Mouse (Mus musculus) c-Kit-negative CD71-positive TER-119-positive erythroid progenitor cells, embryonic 14.5 days (primary cell): ENCODE measurements around the gene Klhl32.
"Not testable (repeated sequence)": the region's sequence is repeated elsewhere in the genome, so short reads cannot be mapped to it uniquely, and the experiment has no call there.

Experiments
- DNase-seq: peaks from one replicate; pipeline ENCODE4 v3.0.0-alpha.2; 2013; ENCODE audit warnings: low read depth, low spot score

Klhl32 gene

DNA sequence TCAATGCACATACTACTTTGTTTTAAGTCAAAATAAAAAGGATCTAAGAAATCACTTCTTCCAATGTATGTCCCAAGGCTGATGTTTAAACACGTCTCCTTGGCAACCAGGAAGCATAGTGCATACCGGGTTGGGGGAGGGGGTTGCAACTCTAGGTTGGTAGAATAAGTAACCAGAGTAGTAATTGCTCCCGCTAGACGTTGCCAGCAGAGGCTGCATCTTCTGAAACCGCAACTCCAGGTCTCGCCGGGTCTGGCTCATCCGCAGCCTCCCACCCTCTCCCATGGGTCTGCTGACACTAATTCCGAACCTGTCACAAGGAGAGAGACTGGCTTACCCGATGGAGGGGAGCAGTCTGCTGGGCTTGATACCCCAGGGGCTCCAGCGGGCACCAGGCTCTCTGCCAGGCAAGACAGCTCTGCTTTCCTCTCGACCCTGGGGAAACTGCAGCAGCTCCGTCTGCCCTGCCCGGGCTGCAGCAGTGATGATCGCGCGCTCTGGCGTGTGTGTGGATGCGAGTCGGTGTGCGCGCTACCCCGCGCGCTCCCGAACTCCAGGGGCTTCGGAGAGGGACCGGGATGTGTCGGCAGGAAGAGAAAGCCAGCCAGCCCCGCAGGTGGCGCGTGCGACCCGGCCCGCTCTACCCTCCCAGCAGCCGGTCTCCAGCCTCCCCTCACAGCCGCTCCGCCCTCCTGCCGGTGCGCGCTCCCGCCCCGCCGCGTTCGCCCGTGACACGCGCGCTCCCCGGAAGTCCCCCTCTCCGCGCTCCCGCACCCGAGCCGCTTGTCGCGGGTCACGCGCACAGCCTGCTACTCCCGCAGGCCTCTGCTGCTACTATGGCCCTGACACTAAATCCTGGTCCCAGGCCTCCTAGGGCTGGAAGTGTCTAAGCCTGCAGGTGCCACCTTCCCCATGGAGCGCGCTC is at the start of gene Klhl32:
Gene Klhl32, minus strand, starts transcription at position 724 of the 925 bp plus-strand sequence.
- no peak for DNase-seq

DNA sequence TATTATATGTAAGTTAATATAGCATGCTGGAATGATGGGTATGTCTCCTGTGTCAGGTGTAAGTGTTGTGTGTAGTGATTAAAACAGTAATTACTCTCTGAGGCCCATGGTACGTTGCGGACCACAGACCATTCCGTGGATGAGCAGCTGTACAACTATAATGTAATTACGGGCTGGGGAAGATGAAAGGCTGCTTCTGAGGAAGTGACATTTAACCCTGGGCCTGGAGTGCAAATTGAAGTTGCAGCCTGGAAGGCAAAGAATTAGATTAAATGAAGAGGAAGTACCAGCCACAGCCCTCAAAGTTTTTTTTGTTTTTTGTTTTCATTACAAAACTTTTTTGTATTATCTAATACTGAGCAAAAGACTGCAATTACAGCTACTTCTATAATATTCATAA is 48.2 kb upstream of the Klhl32 start:
- DNase-seq, result no peak

DNA sequence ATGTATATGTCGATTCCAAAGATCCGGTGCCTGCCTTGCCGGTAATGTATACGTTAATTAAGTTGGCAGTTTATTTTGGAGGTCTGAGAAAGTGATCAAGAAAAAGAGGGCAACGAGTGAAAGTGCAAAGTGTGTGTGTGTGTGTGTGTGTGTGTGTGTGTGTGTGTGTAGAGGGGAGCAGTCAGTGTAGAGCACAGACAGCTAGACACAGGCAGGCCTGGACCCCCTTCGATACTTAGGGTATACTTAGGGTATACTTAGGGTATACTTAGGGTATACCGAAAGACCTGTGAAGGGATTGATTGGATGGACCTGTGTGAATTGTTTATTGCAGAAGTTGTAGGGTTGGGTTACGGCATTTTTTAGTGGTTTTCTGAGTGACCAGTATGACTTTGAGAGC is 47.7 kb upstream of the Klhl32 start:
- no peak for DNase-seq

DNA sequence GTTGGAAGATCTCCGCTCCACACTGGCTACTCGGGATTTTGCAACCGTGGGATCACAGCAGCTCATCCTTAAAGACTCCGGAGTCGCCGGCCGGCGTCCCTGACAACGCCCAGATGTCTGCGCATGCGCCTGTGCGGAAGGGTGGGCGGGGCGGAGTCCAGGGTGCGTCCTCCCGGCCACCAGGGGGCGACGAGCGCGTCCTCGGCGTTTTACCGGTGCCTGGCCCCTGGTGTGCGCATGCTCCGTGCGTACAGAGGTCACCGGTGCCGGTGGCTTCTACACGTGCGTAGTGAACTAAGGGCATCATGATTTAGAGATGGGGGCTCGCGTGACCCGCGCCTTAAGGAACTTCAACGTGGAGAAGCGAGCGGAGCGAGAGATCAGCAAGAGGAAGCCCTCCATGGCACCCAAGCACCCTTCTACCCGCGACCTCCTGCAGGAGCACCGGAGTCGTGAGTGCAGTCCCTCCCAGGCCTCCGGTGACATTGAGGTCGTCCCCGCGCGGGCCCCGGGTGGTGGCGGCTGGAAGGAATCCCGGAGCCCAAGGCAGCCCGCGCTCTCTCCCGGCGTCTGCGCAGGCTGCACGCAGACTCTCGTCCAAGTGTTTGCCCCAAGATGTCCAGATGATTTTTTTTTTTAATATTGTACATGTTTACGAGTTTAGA is 47.1 kb upstream of the Klhl32 start, which contains the start of gene Ndufaf4:
Gene Ndufaf4, plus strand, starts transcription at position 233 of the 665 bp plus-strand sequence.
- DNase-seq, result peak; percentile 90

DNA sequence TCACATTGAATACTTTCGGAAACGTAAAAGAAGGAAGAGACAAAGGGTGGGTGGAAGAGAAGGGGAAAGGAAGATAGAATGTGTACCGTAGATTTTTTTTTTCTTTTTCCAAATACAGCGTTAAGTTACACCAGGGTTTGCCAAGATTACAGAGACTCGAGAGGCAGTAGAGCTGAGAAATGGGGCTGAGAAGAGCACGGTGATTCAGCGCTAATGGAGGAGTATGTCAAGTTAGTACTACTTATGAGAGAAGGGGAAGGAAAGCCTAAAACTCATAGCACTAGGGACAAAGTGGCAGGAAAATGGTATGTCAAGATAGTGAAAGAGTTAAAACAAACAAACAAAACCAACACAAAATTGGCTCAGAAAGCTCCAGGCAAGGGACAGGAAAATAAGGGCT is 46.4 kb upstream of the Klhl32 start:
- DNase-seq, result peak; percentile 42

DNA sequence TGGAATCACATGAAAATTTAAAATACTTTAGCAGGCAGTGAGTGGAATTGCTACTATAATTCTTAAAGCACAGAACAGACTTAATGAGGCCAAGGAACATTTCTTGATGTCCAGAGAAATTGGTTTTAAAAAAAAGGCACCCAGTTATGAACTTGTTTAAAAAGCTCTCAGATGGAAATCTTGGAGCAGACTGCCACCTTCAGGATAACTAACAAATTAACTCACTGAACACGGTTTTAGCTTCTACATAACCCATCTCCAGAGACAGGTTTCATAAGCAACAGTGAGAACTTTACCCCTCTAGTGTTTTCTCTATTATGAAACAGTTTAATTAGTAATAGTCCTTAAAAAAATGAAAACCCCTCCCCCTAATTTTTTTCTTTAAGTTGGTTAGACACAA is 45.9 kb upstream of the Klhl32 start:
- peak; percentile 30 for DNase-seq

DNA sequence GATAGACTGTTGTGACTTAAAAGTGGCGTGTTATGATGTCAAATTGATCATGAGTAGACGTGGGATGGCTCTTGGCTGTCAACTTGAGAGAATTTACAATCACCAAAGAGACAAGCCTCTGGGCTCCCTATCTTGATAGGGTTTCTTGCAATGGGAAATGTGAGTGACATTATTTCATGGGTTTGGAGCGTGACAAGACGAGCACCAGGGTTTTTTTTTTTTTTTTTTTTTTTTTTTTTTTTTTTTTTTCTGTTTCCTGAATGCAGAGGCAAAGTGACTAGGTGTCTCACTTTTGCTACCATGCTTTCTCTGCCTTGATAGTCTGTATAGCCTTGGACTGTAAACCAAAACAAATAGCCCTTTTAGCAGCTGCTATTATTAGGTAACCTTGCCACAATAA is 43.7 kb upstream of the Klhl32 start:
- DNase-seq, result no peak

DNA sequence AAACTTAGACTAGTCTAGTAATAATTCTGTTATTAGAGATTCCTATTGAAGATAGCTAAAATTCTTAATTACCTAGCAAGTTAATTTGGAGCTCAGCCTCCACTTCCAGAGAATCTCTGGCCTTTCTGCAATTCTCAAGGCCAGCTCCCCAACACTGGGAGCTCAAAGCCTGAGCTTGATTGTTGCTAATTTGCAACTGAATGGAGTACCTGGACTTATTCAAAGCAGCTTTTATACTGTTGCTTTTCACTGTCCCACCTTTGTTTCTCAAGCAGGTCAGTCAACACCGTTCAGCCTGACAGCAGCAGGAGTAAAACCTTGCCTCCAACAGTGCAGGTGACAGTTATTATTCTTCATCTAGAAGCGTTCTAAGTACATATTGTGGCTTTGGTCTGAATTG is 41.4 kb upstream of the Klhl32 start:
- not testable (repeated sequence) for DNase-seq

DNA sequence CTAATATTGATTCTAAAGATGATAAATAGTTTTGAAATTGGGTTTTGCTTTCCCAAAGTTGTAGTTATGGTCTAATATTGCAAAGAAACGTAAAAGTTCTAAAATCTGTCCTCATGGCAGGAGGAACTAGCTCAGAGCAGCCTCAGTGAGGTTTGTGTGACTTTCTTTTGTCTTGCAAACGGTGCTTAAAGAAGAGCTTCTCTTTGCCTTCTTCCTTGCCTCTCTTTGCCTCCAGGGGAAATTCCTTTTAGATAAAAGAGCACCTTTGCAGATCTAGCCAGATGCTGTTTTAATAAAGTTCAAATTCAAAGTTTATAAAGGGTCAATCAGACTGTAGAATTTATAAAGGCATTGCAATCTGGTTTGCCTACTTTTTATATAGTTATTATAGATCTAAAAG is 38.5 kb upstream of the Klhl32 start:
- not testable (repeated sequence) for DNase-seq

DNA sequence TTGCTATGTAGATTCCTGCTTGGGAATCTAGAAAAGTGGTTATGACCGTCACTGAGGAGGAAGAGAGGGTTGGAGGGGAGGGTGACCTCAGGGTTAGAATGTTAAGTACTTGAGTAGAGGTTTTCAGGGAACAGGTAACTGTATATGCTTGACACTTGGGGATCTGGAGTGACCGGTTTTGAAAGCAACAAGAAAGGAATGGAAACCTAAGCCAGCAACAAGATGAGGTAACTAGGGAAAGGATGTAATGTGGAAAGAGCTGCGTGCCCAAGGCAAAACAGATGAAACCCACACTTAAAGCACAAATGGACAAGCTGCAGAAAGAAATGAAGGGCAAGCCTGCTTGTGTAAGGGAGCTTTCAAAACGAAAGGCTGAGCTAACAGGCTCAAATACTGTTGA is 18.3 kb upstream of the Klhl32 start:
- no peak for DNase-seq

DNA sequence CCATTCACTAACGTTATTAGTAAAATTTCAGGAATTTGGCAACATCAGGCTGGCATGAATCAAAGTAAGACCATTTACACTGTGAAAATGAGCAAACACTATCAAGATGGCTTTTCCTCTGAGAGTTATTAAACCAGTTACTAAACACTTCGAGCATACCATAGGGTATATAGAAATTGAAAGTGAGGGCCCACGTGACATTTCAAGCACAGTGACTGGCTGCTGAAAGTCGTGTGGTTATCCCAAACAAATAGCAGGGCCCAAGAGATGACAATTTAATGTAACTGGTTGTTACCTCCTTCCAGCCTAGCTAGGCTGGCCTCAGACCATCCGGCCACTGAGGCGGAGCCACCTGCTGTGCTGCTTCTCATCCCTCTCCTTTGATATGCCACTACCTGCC is 14.8 kb upstream of the Klhl32 start:
- no peak for DNase-seq

DNA sequence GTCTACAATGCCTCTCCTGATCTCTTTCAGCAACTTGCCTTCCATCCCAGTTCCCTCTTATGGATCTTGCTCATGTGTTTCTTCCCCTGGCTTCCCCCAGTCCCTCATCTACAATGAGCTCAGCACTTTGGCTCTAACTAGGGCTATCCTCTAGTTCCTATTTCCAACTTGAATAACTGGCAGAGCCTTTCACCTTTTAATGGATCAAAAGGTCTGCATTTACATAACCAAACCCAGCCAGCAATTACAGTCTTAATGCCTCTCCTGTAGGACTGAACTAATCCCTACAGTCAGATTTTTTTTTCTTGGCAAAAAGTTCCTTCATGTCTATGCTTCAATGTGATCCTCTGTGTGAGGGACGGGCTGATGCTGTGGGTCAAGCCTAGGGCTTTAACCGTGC is 3.5 kb downstream of the Klhl32 start:
- DNase-seq, result no peak

DNA sequence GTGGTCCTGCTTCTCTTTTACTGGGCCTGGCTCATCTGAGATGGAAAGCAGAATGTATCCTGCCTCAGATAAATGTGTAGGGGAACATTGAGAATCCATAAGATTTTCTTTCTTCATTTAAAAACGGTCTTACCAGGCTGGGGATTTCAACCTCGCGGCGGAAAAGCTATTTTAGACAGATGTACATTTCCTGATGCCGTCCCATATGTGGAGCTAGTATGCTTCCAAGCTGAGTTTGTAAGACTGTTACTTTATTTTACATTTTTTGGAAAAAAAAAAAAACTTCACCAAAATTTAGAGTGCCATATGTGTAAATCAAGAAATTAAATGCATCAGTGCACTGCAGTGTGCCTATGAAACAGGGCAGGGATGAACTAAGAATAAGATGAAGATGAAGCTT is 5.4 kb downstream of the Klhl32 start:
- DNase-seq, result no peak

DNA sequence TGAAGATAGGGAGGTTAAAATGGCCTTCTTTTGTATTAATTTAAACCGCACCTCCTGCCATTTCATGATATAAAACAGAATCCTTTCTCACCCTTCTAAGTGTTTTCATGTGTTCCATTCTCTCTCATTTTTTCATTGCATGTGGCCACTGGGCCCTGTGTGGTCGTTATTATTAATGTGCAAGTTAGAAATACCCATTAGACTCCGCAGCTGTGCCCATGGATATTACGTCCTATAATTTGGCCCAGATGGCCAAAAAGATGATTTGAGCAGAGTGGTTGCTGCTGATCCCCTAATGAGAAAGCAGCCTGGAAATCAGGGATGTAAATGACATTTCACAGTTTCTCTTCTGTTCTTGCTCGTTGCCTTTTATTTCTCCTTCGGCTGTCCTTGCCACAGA is 12.4 kb downstream of the Klhl32 start:
- DNase-seq, result no peak

DNA sequence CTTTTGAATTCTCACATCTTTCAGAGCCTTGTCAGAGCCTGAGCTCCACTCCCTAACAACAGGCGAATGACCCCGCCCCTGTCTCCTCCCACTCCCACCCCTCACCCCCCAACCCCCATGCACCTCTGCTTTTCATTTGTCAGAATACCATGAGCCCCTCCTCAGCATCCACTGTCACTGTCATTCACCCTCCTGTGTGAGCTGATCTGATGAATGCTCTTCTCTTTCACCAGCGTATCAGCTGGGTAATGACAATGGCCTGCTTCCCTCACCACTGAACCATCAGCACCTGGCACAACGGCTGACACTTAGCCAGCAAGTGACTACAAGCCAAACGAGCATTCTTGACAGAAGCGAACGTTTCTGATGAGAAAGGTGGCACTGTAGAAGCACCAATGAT is 15.4 kb downstream of the Klhl32 start:
- no peak for DNase-seq

DNA sequence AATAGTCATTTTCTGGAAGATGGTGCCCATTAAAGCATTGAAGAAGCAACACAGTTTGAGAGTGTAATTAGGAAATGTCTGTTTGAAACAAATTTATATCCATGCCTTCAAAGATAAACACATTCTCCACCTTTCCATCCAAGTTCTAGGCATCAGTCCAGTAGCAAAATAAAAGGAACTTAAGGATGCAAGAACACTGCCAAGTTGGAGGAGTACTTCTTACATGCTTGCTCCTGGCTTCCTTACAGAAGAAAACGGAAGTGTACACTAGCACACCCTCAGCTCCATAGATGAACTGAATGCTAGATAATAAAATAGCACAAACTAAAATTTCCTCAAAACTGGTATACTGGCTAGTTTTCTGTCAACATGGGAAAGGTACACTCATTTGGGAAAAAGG is 42.6 kb downstream of the Klhl32 start:
- no peak for DNase-seq

DNA sequence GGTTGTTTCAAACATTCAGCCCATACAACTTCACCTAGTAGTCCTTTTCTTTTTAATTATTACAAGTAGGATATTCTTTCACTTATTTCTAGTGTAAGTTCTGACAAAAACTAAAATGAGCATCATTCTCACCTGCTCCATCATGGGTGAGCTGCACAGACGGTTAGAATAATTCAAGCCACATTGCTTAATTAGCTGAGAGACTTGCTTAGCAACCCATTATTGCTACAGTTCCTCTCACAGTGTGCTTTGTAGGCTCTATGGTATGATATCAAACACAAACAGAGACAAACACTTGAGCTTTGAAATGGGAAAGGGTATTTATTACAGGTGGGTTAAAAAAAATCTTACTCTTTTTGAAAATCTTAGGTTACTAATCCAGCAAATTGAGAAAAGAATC is 49.0 kb downstream of the Klhl32 start:
- DNase-seq, result no peak

DNA sequence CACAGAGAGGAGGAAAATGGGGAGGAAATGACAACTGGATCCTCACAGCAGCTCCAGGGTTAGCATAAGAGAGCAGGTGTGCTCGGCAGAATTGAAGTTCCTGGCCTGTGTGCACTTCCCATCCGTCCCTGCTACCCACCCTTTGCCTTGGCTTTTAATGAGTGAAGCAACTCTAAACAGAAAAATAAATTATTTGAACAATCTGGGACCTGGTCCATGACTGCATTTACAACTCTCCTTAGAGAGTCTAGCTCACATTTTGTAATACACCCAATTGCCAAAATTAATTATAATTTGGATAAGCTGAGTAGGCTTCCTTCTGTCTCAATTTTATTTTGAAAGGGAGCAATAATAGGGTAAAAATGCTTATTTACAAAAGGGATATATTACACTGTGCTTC is 49.6 kb downstream of the Klhl32 start:
- DNase-seq, result no peak

DNA sequence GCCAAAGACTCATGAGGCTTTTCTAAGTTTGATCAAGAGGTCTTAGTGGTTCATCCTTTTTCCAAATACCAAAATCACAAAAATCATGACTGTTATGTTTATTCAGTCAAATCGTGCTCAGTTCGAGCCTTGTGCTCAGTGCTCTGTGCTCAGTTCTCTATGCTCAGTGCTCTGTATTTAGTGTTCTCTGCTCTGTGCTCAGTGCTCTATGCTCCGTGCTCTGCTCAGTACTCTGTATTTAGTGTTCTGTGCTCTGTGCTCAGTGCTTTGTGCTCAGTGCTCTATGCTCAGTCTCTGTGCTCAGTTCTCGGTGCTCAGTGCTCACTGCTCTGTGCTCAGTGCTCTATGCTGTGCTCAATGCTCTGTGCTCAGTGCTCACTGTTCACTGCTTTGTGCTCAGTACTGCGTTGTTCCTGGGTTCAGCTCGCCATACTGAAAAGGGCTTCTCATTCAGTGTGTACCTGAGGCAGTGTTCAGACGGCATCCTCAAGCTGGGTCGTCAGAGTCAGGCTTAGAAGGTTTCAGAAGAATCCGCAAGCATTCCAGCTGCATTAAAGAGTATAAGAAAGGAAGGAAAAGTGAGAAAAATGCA is 50.5 kb downstream of the Klhl32 start:
- DNase-seq, result no peak

DNA sequence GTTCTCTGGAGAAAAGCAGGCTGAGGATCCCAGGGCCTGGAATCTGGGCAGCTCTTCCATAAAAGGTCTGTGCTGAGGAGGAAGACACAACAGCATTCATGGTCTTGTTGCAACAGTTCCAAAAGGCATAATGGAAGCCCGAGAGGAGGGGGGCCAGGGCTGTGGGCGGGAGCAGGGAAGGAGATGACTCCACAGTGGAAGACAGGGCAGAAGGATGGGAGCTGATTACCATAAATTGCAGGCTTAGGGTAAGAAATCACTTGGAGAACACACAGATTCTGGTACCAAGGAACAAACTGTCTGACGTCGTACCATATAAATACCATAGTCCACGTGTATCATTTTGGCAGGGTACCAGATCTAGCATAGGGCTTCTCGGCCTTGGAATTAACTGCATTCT is 51.9 kb downstream of the Klhl32 start:
- DNase-seq, result no peak

DNA sequence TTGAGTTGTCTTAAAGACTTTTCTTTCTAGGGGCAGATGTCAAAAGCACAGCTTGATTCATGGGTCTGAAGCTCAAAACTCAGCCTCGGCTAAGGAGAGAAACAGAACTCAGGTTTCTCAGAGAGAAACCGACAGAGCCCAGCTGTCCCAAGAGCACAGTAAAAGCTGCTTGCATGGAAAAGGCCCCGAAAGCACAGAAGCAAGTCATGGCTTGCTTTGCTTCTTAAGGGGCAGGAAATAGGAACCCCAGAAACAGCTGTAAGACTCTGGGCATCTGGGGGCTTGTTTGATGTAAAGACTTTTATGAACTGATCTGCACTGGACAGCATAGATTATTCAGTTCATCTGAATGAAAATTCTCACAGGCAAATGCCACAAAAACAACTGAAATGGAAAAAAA is 53.1 kb downstream of the Klhl32 start:
- DNase-seq, result no peak

DNA sequence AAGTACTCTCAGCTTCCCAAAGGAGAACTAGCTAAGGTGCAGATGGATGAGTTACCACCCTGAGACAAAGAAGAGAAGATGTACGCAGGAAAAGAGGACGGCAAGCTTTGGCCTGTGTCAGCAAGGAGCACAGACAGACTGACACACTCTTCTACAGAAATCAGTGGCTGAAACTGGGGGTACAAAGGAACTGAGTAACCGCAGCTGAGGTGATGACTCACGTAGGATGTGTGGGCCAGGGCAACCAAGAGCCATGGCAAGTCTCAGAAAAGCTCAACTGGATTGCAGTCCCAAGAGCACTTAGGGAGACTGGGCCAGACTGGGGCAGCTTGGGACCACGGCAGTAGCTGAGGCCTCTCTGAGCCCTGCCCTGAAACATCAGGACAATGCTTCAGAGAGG is 53.6 kb downstream of the Klhl32 start:
- DNase-seq, result no peak

DNA sequence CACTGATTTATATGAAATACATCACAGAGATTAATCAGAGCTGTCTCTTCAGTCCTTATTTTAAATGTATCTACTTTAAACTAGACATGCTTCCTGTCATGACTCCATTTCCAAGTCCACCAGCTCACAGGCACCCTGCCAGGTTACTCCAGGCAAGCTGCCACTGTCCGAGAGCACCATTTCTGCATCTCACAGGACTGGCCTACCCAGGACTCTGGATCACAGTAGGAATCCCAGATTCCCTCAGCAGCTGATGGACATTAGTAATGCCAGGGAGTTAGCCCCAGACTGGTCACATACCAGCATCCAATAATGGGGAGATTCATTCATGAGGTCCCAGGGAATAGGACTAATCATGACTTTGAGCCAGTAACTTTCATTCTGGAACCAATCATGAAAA is 54.7 kb downstream of the Klhl32 start:
- DNase-seq, result no peak
